Mouse (Mus musculus) bone marrow, adult 2 months (tissue): ENCODE results near the gene Otud7a. TPM values are rescaled to one million over a fixed set of nuclear protein-coding genes. Genes with fewer than 3 reads are reported as not detected.

ENCODE experiments used
- H3K27ac ChIP-seq: fragments of 200-500 bp; 2 replicates; pipeline ENCODE4 v1.5.1; 2012; ENCODE audit warnings: low read depth, mild to moderate bottlenecking, control low read depth, inconsistent platforms, low read length; ENCODE audit not compliant: control insufficient read depth, poor library complexity, insufficient read depth
- H3K4me1 ChIP-seq: fragments of 200-500 bp; 2 replicates; pipeline ENCODE4 v1.6.1; 2011; ENCODE audit warnings: low read length; ENCODE audit not compliant: control insufficient read depth, insufficient read depth
- H3K4me3 ChIP-seq: fragments of 200-500 bp; replicated peaks from 2 replicates; pipeline ENCODE3; 2011; ENCODE audit warnings: mild to moderate bottlenecking, low read depth, low read length, control low read depth; ENCODE audit not compliant: control insufficient read depth
- CTCF ChIP-seq: fragments of 200-500 bp; IDR thresholded peaks from 2 replicates; pipeline ENCODE4 v1.5.1; 2011; ENCODE audit warnings: low read length, control low read depth; ENCODE audit not compliant: control insufficient read depth, insufficient read depth
- POLR2A ChIP-seq: fragments of 200-500 bp; IDR thresholded peaks from 2 replicates; pipeline ENCODE4 v1.6.1; 2011; ENCODE audit warnings: low read depth, mild to moderate bottlenecking, control low read depth, low read length, borderline replicate concordance; ENCODE audit not compliant: control insufficient read depth
- WGBS: fragments of 180-500 bp; shearing (Covaris S2); methylation state at CpG from one replicate; pipeline ENCODE4 v1.1.7; 2018; 5-methylcytosine and 5-hydroxymethylcytosine counted together
- polyA plus RNA-seq: library from polyadenylated mRNA; stranded (reverse); fragments of >200 nt; gene quantifications from 2 replicates; pipeline ENCODE4 v1.2.4, GENCODE M21; 2011; ENCODE audit warnings: low replicate concordance; ENCODE audit not compliant: missing spikeins, insufficient read depth, insufficient read length

The Otud7a gene
- polyA plus RNA-seq, 1 experiment, result not detected

DNA sequence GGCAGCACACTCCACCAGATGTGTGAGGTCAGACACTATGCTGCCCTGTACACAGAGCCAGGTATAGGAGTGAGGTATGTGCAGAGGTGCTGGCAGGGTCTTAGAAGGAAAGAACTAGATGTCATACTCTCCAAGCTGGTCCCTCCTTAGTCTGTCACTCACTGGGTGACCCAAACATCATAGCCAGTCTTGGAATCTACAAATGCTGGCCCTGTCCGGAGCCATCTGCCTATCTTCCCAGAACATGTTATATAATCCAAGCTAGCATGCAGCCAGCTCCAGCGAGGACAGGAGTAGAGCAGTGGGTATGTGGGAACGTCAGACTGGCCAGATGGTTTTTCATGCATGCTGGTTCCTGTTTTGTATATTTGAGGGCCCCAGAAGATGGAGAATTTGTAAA, 23.7 kb downstream of the Otud7a start:
- H3K4me3 ChIP-seq, result no peak overlapping the region
- TF ChIP-seq CTCF, result no peak
- TF ChIP-seq POLR2A, result no peak
- H3K27ac ChIP-seq, result no peak overlapping the region
- 51% methylated on average over 3 of the region's 3 CpGs for WGBS
- no peaks in the 10 kb centered on the region for H3K4me1 ChIP-seq

DNA sequence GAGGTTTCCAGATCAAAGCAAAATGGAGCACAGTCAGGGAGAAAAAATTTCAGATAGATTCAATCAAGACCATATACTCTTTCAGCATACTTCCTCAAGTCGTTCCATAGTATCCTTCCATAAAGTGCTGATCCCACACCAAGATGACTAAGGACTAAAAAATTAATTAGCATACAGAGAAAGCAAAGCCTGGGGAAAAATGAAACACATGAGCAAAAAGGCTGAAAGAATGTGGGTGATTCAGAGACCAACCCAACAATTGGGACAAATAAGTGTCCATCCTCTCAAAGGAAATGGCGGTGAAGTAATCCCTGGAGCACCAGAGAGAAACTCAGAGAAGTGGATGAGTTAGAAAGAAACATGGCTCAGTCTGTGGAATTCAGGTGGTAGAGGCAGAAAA, 38.5 kb downstream of the Otud7a start:
- TF ChIP-seq CTCF (no peak), POLR2A (no peak)
- WGBS, result 81% methylated on average over 2 of the region's 2 CpGs

DNA sequence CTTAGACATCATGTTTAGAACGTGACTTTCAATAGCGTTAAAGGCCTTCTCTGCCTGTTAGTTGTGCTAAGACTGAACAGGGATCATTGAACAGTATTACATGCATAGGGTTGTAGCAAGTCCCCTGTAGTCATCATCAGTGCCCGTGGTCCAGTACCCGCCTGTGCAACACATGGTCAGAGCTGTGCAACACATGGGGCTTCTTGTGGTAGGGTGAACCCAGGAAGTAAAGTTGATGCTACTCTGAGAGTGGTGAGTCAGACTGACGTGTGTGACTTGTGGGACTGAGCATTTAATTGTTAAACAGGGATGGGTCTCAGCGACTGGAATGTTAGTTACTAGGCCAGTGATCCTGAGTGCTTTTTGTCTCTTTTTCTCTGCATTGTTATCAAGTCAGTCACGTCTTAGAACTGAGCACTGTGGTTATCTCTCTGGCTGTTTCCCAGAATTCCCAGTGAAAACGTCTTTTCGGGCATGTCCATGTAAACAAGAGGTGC, 52.5 kb downstream of the Otud7a start:
- H3K4me1 ChIP-seq, result no peaks in the 10 kb centered on the region
- no peak overlapping the region for H3K4me3 ChIP-seq
- no peak for TF ChIP-seq POLR2A
- TF ChIP-seq CTCF, result no peak
- no peak overlapping the region for H3K27ac ChIP-seq
- WGBS, result 72% methylated on average over 9 of the region's 9 CpGs

More for the DNA sequence above, 38.5 kb downstream of the Otud7a start:
- H3K4me3 ChIP-seq, result no peak overlapping the region
- no peak overlapping the region for H3K27ac ChIP-seq
- no peaks in the 10 kb centered on the region for H3K4me1 ChIP-seq

GRCm38 (mm10) chr7:63504202-63504601, 59.7 kb downstream of the Otud7a start:
- H3K27ac ChIP-seq, result no peak overlapping the region
- WGBS, result 19% methylated on average over 2 of the region's 2 CpGs
- TF ChIP-seq POLR2A (no peak), CTCF (no peak)

DNA sequence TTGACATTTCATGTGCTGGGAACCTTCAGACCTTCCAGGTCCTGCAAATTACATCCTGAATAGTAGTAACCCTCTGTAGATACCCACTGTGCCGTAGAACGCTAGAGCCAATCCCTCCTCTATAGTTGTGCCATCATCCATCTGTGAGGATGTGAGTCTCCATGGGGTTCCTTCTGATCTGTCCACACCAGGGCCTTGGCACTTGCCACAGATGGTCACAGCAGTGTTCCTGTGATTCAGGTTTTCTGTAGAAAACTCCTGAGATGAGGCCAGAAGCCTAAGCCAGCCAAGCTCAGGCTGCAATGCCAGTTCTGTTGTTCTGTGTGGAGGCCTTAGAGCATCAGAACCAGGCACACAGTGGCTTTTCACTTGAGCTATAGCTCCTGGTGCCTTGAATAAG, 63.5 kb downstream of the Otud7a start:
- H3K27ac ChIP-seq, result no peak overlapping the region
- H3K4me3 ChIP-seq, result no peak overlapping the region
- TF ChIP-seq CTCF (no peak), POLR2A (no peak)
- no peaks in the 10 kb centered on the region; the same call in 1 of the 2 replicates for H3K4me1 ChIP-seq
- WGBS, result 93% methylated on average over 2 of the region's 2 CpGs

More at GRCm38 (mm10) chr7:63504202-63504601, 59.7 kb downstream of the Otud7a start:
- Histone ChIP-seq H3K4me1 (no peaks in the 10 kb centered on the region; the same call in 1 of the 2 replicates), H3K4me3 (no peak overlapping the region)

- Histone ChIP-seq H3K4me1 (no peaks in the 10 kb centered on the region), H3K4me3 (no peak overlapping the region), H3K27ac (no peak overlapping the region)
- TF ChIP-seq POLR2A (no peak), CTCF (no peak)
- WGBS, result 59% methylated on average over 1 of the region's 1 CpGs
These were observed 65.3 kb downstream of the Otud7a start for GRCm38 (mm10) chr7:63509825-63510224.

DNA sequence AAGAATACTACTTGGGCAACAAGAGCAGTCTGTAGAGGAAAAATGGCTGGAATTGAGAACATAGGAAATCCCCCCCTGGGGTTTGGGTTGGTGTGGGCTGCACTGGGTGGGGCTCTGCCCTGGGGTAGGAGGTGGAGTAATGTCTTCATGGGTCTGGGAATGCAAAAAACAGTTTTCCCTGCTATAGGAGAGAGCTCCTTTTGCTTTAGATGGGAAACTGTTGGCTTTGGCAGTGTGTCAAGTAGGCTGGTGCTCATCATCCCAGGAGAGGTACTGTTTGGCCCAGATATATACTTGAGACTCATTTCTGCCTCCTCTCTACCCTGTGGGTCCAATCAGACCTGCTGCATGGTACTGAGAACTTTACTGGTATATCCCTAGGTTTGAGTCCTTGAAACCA, 66.9 kb downstream of the Otud7a start:
- no peak overlapping the region for H3K27ac ChIP-seq
- TF ChIP-seq CTCF, result no peak
- TF ChIP-seq POLR2A, result no peak
- H3K4me1 ChIP-seq, result no peaks in the 10 kb centered on the region
- H3K4me3 ChIP-seq, result no peak overlapping the region

DNA sequence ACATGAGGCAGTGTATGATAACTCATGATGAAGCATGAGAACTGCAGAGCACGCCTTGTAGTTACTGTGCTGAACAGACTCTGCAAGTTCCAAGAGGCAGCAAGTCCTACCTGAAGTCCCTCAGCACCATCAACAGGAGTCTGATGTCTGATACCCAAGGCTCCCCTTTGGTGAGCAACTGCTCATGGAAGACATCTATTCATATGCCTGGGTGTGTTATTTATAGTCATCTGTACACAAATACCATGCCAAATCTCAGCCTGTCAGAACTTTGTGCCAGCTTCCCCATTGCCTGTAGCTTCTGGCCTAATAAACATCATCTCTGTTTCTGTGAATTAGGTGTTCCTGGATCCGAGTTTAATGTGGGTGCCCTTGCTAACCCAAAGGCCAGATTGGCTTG, 68.0 kb downstream of the Otud7a start:
- 60% methylated on average over 2 of the region's 2 CpGs for WGBS
- Histone ChIP-seq H3K4me3 (no peak overlapping the region), H3K4me1 (no peaks in the 10 kb centered on the region), H3K27ac (no peak overlapping the region)
- TF ChIP-seq CTCF (no peak), POLR2A (no peak)
